Mouse (Mus musculus): ENCODE measurements around the gene Efhd2.

DNA sequence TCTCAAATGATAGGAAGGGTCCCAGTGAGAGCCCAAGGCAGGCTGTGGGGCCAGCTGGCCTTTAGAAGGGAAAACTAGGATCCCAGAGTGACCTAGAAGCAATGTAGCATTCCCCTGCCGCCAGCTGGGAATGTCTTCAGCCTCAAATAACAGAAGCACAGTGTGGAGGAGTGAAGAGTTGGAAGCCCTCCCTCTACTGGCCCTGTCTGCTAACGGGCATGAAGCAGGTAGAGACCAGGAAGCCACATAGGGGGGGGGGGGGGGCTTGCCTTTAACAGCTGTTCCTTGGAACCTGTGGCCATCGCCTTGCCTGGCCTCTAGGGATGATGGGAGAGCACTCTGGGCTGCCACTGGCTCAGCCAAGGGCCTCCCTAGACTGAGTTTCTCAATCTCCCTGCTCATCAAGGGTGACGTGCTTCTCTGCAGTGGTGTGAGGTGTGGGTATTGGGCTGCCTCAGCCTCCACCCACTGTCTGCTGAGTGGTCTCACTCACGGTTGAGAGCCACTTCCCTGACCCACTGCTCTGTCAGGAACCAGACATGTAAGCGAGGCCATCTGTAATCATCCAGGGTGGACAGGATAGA, 11.8 kb upstream of the Efhd2 start:
- TF ChIP-seq ZNF384 (IDR thresholded peaks at IDR 0.05; ENCODE audit: low read depth, low read length): no peak
- no peak for TF ChIP-seq HCFC1 (IDR thresholded peaks at IDR 0.05; ENCODE audit: borderline replicate concordance, insufficient read depth, low read length)
